Mouse (Mus musculus): ENCODE measurements around the gene Snx29.

DNA sequence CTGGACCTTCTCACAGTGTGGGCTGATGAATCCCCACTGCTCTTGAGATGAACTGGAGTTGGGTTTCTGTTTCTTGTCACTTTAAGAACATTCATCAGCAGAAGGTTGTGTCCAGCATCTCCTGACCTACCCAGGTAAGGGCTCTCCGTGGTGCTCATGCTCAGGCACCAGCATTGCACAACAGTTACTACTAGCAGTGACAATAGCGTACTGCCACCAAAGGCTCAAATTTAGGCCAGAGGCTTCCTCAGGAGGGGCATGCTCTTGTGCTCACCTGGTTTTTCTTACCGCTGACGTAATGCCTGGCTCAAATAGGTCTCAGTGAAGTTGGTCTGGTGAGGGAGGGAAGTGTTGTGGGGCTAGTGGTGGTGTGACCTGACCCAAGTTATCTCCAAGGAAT, 132.2 kb downstream of the Snx29 start:
- TF ChIP-seq GATA1 (IDR thresholded peaks at IDR 0.05; ENCODE audit: low read length) (no peak), TAL1 (IDR thresholded peaks at IDR 0.05; ENCODE audit: low read length) (no peak)

Measured in erythroblast, embryonic 14.5 days (primary cell).